Mouse (Mus musculus) left cerebral cortex, postnatal 10 days (tissue): Measurements from ENCODE around the gene Sec22b. TPM values are rescaled to one million over a fixed set of nuclear protein-coding genes. Genes with fewer than 3 reads are reported as not detected.

Experiments
- DNase-seq, 2 experiments: peaks; one replicate each; pipeline ENCODE4 v3.0.0; 2021 to 2022; ENCODE audit warnings: low spot score in 2 of 2, mixed read lengths in 1 of 2; ENCODE audit errors: extremely low spot score in 1 of 2
- intact Hi-C: fragments of 180-260 bp; cut with DNase I; formaldehyde crosslinking; loops from one replicate; pipeline ENCODE4 v1.15.1; 2025
- total RNA-seq, 2 experiments: library from RNA; stranded (reverse); gene quantifications; 2 replicates each; pipeline ENCODE4 v1.2.3; 2021

Gene Sec22b
- total RNA-seq, 2 experiments from 2014 or later, result 63.1 to 69.7 TPM

GRCm38 (mm10) chr3:97937068-97937944, 36.3 kb downstream of the Sec22b start:
- intact Hi-C loops, result no loop called here
- no peak for DNase-seq

- intact Hi-C loops, result no loop called here
- DNase-seq, result no peak
Observed at GRCm38 (mm10) chr3:97937945-97938266, 36.9 kb downstream of the Sec22b start.

GRCm38 (mm10) chr3:97938814-97939526, 38.0 kb downstream of the Sec22b start:
- no peak for DNase-seq
- intact Hi-C loops, result no loop called here

- intact Hi-C loops, result loop anchor here (5.0 kb wide), 1 partner anchor 72 kb away; the partner anchor contains the start of gene Notch2
- no peak for DNase-seq
Observed at GRCm38 (mm10) chr3:97939626-97940510, 38.9 kb downstream of the Sec22b start.

GRCm38 (mm10) chr3:97940511-97941204, 39.7 kb downstream of the Sec22b start:
- DNase-seq, result peak in 1 of 2 experiments; percentile 59
- intact Hi-C loops, result loop anchor here (5.0 kb wide), 1 partner anchor 72 kb away; the partner anchor contains the start of gene Notch2

GRCm38 (mm10) chr3:97941440-97942259, 40.7 kb downstream of the Sec22b start:
- no peak for DNase-seq
- intact Hi-C loops, result loop anchor here (5.0 kb wide), 1 partner anchor 71 kb away; the partner anchor contains the start of gene Notch2

- intact Hi-C loops, result loop anchor here (5.0 kb wide), 1 partner anchor 70 kb away; the partner anchor contains the start of gene Notch2
- DNase-seq, result peak in 1 of 2 experiments; percentile 72
Observed at GRCm38 (mm10) chr3:97942260-97942950, 41.4 kb downstream of the Sec22b start.

- peak in 1 of 2 experiments; percentile 51 for DNase-seq
- intact Hi-C loops, result loop anchor here (5.0 kb wide), 1 partner anchor 68 kb away; the partner anchor contains the start of gene Notch2
Observed at GRCm38 (mm10) chr3:97944462-97944861, 43.5 kb downstream of the Sec22b start.

- intact Hi-C loops, result no loop called here
Observed at GRCm38 (mm10) chr3:97946439-97946838, 45.4 kb downstream of the Sec22b start.

GRCm38 (mm10) chr3:97948518-97948917, 47.5 kb downstream of the Sec22b start:
- intact Hi-C loops, result no loop called here
- DNase-seq, result no peak

More at GRCm38 (mm10) chr3:97946439-97946838, 45.4 kb downstream of the Sec22b start:
- no peak for DNase-seq

- intact Hi-C loops, result no loop called here
- no peak for DNase-seq
Observed at GRCm38 (mm10) chr3:97949946-97950345, 49.0 kb downstream of the Sec22b start.

- intact Hi-C loops, result no loop called here
- no peak for DNase-seq
Observed at GRCm38 (mm10) chr3:97951134-97951533, 50.1 kb downstream of the Sec22b start.

- no peak for DNase-seq
- intact Hi-C loops, result no loop called here
Observed at GRCm38 (mm10) chr3:97953196-97953595, 52.2 kb downstream of the Sec22b start.

GRCm38 (mm10) chr3:97956322-97956721, 55.3 kb downstream of the Sec22b start:
- intact Hi-C loops, result no loop called here
- DNase-seq, result no peak

GRCm38 (mm10) chr3:97956926-97957325, 55.9 kb downstream of the Sec22b start:
- no peak for DNase-seq
- intact Hi-C loops, result no loop called here

- intact Hi-C loops, result no loop called here
- DNase-seq, result no peak
Observed at GRCm38 (mm10) chr3:97960783-97961594, 60.0 kb downstream of the Sec22b start.
